In the genomic region with DNA sequence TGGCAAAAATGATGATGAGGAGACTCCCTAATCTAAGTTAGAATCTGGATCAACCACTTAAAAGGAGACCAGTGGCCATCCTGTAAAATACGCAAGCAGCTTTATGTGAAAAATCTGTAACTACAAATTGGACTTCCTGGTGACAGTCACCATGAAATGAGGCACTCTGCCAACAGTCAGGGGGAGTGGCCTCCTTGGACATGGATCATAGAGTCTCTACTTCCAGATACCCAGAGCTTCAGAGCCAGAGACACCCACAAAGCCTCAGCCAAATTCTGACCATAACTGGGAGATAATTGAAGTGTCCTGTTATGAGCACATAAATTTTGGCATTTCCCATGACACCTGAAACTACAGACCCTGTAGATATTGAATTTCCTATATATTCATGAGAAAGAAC, we compare ENCODE assay signal across 16 mouse cellular contexts.
A peak's percentile ranks its signal among the peaks of the same experiment; 100 is the strongest.
DNase-seq lines count a peak whose midpoint lies in the region; ATAC-seq and TF ChIP-seq lines count a peak whose summit lies in the region.
"Had no signal": no experiment of that assay in that cellular context is flagged by ENCODE, and none has a peak within 500 bp of the region (broad histone marks: within the 10 kb centered on the region; RNA-seq: fewer than 3 reads in every experiment).

No protein-coding gene starts in this region.

- no peak for ATAC-seq in heart, postnatal 0 days (ENCODE audit: insufficient read depth, low read depth)
- ATAC-seq in heart, embryonic 12.5 days (ENCODE audit: insufficient number of reproducible peaks, low FRiP score), result no peak
- ATAC-seq in lung, embryonic 15.5 days (ENCODE audit: borderline replicate concordance, extremely low read depth, low FRiP score, low TSS enrichment), result no peak
- ATAC-seq in inflammation-experienced regulatory T-cells, adult 6 months, result no peak
- ATAC-seq in forebrain, postnatal 0 days, result no peak
- ATAC-seq: midbrain, embryonic 16.5 days had no signal

- H3K9ac ChIP-seq in heart, postnatal 0 days (replicated peaks; ENCODE audit: low read depth, low read length), result no peak overlapping the region
- H3K9ac ChIP-seq in heart, embryonic 12.5 days, result no peak overlapping the region
- H3K9ac ChIP-seq in lung, embryonic 15.5 days, result no peak overlapping the region
- no peak overlapping the region for H3K9ac ChIP-seq in forebrain, postnatal 0 days
- H3K9ac ChIP-seq: forebrain, embryonic 12.5 days; liver, embryonic 15.5 days had no signal

- H3K4me3 ChIP-seq in heart, postnatal 0 days (ENCODE audit: low read depth, low read length), result no peak overlapping the region
- no peak overlapping the region for H3K4me3 ChIP-seq in heart, embryonic 12.5 days
- H3K4me3 ChIP-seq in kidney, adult 2 months (ENCODE audit: insufficient read depth, low read depth, low read length), result no peak overlapping the region
- H3K4me3 ChIP-seq in lung, embryonic 15.5 days, result no peak overlapping the region
- H3K4me3 ChIP-seq in forebrain, postnatal 0 days (ENCODE audit: low read depth, low read length), result no peak overlapping the region
- H3K4me3 ChIP-seq: forebrain, embryonic 12.5 days; left cerebral cortex, adult 2 months; liver, embryonic 15.5 days had no signal

- no peaks in the 10 kb centered on the region for H3K36me3 ChIP-seq in heart, postnatal 0 days (replicated peaks; ENCODE audit: control insufficient read depth, insufficient read depth, low read length)
- no peaks in the 10 kb centered on the region for H3K36me3 ChIP-seq in heart, embryonic 12.5 days
- H3K36me3 ChIP-seq in kidney, adult 2 months (ENCODE audit: control insufficient read depth, insufficient read depth, low read length), result no peaks in the 10 kb centered on the region
- no peaks in the 10 kb centered on the region for H3K36me3 ChIP-seq in lung, embryonic 15.5 days
- H3K36me3 ChIP-seq in forebrain, postnatal 0 days (ENCODE audit: insufficient read depth), result no peaks in the 10 kb centered on the region
- H3K36me3 ChIP-seq: forebrain, embryonic 12.5 days; liver, embryonic 15.5 days had no signal

- no peak for TF ChIP-seq EP300 in heart, postnatal 0 days (IDR thresholded peaks at IDR 0.05; ENCODE audit: low read depth)

- no peak for TF ChIP-seq CTCF in heart, postnatal 0 days (IDR thresholded peaks at IDR 0.05; ENCODE audit: low read depth)
- no peak for TF ChIP-seq CTCF in kidney, adult 2 months (conservative IDR thresholded peaks at IDR 0.05; ENCODE audit: insufficient read depth, insufficient read length, low read depth, low read length)
- no peak for TF ChIP-seq CTCF in forebrain, postnatal 0 days (IDR thresholded peaks at IDR 0.05; ENCODE audit: low read depth)

- H3K27ac ChIP-seq in heart, postnatal 0 days (ENCODE audit: low read depth), result no peak overlapping the region
- H3K27ac ChIP-seq in heart, embryonic 12.5 days (ENCODE audit: poor library complexity, severe bottlenecking), result no peak overlapping the region
- no peak overlapping the region for H3K27ac ChIP-seq in kidney, adult 2 months (ENCODE audit: insufficient read depth, low read depth, low read length)
- 0 out of 2 replicates have a peak overlapping the region, but pooled peaks have one; percentile 42 for H3K27ac ChIP-seq in lung, embryonic 15.5 days
- no peak overlapping the region for H3K27ac ChIP-seq in forebrain, postnatal 0 days (ENCODE audit: low read depth, low read length)
- H3K27ac ChIP-seq: forebrain, embryonic 12.5 days; left cerebral cortex, adult 2 months; liver, embryonic 15.5 days had no signal

- peak; percentile 37 for DNase-seq in heart, postnatal 0 days (ENCODE audit: low spot score)
- DNase-seq in A20 (ENCODE audit: low read depth, low spot score), result peak; percentile 39
- DNase-seq in kidney, adult 2 months, result peak; percentile 76
- no peak for DNase-seq in layer of hippocampus, adult 8-10 months (ENCODE audit: low spot score in 2 of 2)
- DNase-seq in forebrain, postnatal 0 days, result no peak
- DNase-seq: cerebellum, adult 2 months; gastrocnemius, postnatal 25 days; right cerebral cortex, adult 18-20 months; thymus, adult 18-20 months had no signal

- H3K4me2 ChIP-seq in heart, postnatal 0 days (ENCODE audit: low read depth, low read length), result no peak overlapping the region
- H3K4me2 ChIP-seq in heart, embryonic 12.5 days, result no peak overlapping the region
- no peak overlapping the region for H3K4me2 ChIP-seq in lung, embryonic 15.5 days
- no peak overlapping the region for H3K4me2 ChIP-seq in forebrain, postnatal 0 days (ENCODE audit: low read depth)
- H3K4me2 ChIP-seq: forebrain, embryonic 12.5 days; liver, embryonic 15.5 days had no signal

- H3K4me1 ChIP-seq in heart, postnatal 0 days (ENCODE audit: control insufficient read depth, insufficient read depth), result peaks cover 8% of the 10 kb centered on the region
- H3K4me1 ChIP-seq in heart, embryonic 12.5 days (replicated peaks), result peaks cover 15% of the 10 kb centered on the region
- no peaks in the 10 kb centered on the region; the same call in 1 of the 2 replicates for H3K4me1 ChIP-seq in kidney, adult 2 months (ENCODE audit: control insufficient read depth, insufficient read depth, low read length)
- peaks cover 26% of the 10 kb centered on the region for H3K4me1 ChIP-seq in lung, embryonic 15.5 days
- 0 out of 2 replicates have a peak, but pooled peaks cover 12% of the 10 kb centered on the region for H3K4me1 ChIP-seq in forebrain, postnatal 0 days (ENCODE audit: insufficient read depth)

- no peaks in the 10 kb centered on the region for H3K9me3 ChIP-seq in heart, postnatal 0 days (replicated peaks; ENCODE audit: control insufficient read depth, low read length)
- 0 out of 2 replicates have a peak, but pooled peaks cover 3% of the 10 kb centered on the region for H3K9me3 ChIP-seq in heart, embryonic 12.5 days (replicated peaks)
- no peaks in the 10 kb centered on the region for H3K9me3 ChIP-seq in lung, embryonic 15.5 days
- H3K9me3 ChIP-seq in forebrain, postnatal 0 days (ENCODE audit: low read length), result no peaks in the 10 kb centered on the region
- H3K9me3 ChIP-seq: forebrain, embryonic 12.5 days; liver, embryonic 15.5 days had no signal

- WGBS in heart, postnatal 0 days, result 61% methylated on average over 1 of the region's 1 CpGs
- WGBS in heart, embryonic 12.5 days, result 66% methylated on average over 1 of the region's 1 CpGs
- 59% methylated on average over 1 of the region's 1 CpGs for WGBS in kidney, adult 2 months
- 39% methylated on average over 1 of the region's 1 CpGs for WGBS in lung, embryonic 15.5 days
- 88% methylated on average over 1 of the region's 1 CpGs for WGBS in forebrain, postnatal 0 days

- no peak for TF ChIP-seq POLR2A in kidney, adult 2 months (IDR thresholded peaks at IDR 0.05; ENCODE audit: low read depth, low read length)

- no peaks in the 10 kb centered on the region for H3K27me3 ChIP-seq in heart, postnatal 0 days (ENCODE audit: control insufficient read depth, insufficient read depth, low read length)
- no peaks in the 10 kb centered on the region for H3K27me3 ChIP-seq in heart, embryonic 12.5 days (replicated peaks)
- H3K27me3 ChIP-seq in kidney, adult 2 months (replicated peaks; ENCODE audit: control insufficient read depth, insufficient read depth, low read length), result no peaks in the 10 kb centered on the region; the same call in 1 of the 2 replicates
- H3K27me3 ChIP-seq in lung, embryonic 15.5 days, result no peaks in the 10 kb centered on the region
- no peaks in the 10 kb centered on the region for H3K27me3 ChIP-seq in forebrain, postnatal 0 days (ENCODE audit: insufficient read depth, low read length)
- H3K27me3 ChIP-seq: forebrain, embryonic 12.5 days; liver, embryonic 15.5 days had no signal

Comparison
In these comparisons a context has a peak if more than half of its experiments do, and no peak if none do; other contexts are left out.
1. DNase-seq: peak in heart, postnatal 0 days (single experiment), A20 (single experiment) and kidney, adult 2 months (single experiment); none in layer of hippocampus, adult 8-10 months (0 of 2) and forebrain, postnatal 0 days (single experiment).